Mouse (Mus musculus): ENCODE results near the gene Sgf29.
"Not testable (repeated sequence)": the region's sequence is repeated elsewhere in the genome, so short reads cannot be mapped to it uniquely, and the experiment has no call there.

Sgf29 gene

GRCm38 (mm10) chr7:126688156-126688555 lies 39.0 kb downstream of the Sgf29 start:
- in situ Hi-C loops (cut with MboI), result not testable (repeated sequence)

- in situ Hi-C loops (cut with MboI), result no loop called here
Observed at GRCm38 (mm10) chr7:126689021-126689420, 39.9 kb downstream of the Sgf29 start.

GRCm38 (mm10) chr7:126690737-126691136 lies 41.6 kb downstream of the Sgf29 start:
- in situ Hi-C loops (cut with MboI), result loop anchor here (5.0 to 10.0 kb wide), 2 partner anchors 43 to 106 kb away; partner anchors contain the start of genes Apobr, Cln3 and Sgf29

- in situ Hi-C loops (cut with MboI), result loop anchor here (5.0 to 10.0 kb wide), 2 partner anchors 44 to 107 kb away; partner anchors contain the start of genes Apobr, Cln3 and Sgf29
Observed at GRCm38 (mm10) chr7:126691676-126692075, 42.6 kb downstream of the Sgf29 start.

GRCm38 (mm10) chr7:126692426-126692825 lies 43.3 kb downstream of the Sgf29 start:
- in situ Hi-C loops (cut with MboI), result loop anchor here (5.0 to 10.0 kb wide), 2 partner anchors 45 to 108 kb away; partner anchors contain the start of genes Apobr, Cln3 and Sgf29

- in situ Hi-C loops (cut with MboI), result loop anchor here (5.0 to 10.0 kb wide), 2 partner anchors 46 to 108 kb away; partner anchors contain the start of genes Apobr, Cln3 and Sgf29
Observed at GRCm38 (mm10) chr7:126693256-126693655, 44.1 kb downstream of the Sgf29 start.

GRCm38 (mm10) chr7:126693781-126694180 lies 44.7 kb downstream of the Sgf29 start:
- in situ Hi-C loops (cut with MboI), result loop anchor here (5.0 to 10.0 kb wide), 2 partner anchors 46 to 109 kb away; partner anchors contain the start of genes Apobr, Cln3 and Sgf29

GRCm38 (mm10) chr7:126694441-126695051 lies 45.4 kb downstream of the Sgf29 start:
- in situ Hi-C loops (cut with MboI), result loop anchor here (5.0 to 10.0 kb wide), 2 partner anchors 47 to 110 kb away; partner anchors contain the start of genes Apobr, Cln3 and Sgf29

GRCm38 (mm10) chr7:126695210-126695611 lies 46.1 kb downstream of the Sgf29 start, which contains the start of gene Bola2:
TSS of gene Bola2 (plus strand) at chr7:126695401.
- in situ Hi-C loops (cut with MboI), result loop anchor here (10.0 kb wide), 1 partner anchor 110 kb away; the partner anchor contains the start of genes Apobr and Cln3

GRCm38 (mm10) chr7:126695631-126696207 lies 46.6 kb downstream of the Sgf29 start, which contains the start of gene Slx1b:
TSS of gene Slx1b (minus strand) at chr7:126695784.
- in situ Hi-C loops (cut with MboI), result loop anchor here (10.0 kb wide), 1 partner anchor 111 kb away; the partner anchor contains the start of genes Apobr and Cln3

GRCm38 (mm10) chr7:126696303-126696702 lies 47.2 kb downstream of the Sgf29 start:
- in situ Hi-C loops (cut with MboI), result loop anchor here (10.0 kb wide), 1 partner anchor 112 kb away; the partner anchor contains the start of genes Apobr and Cln3

- in situ Hi-C loops (cut with MboI), result loop anchor here (10.0 kb wide), 1 partner anchor 112 kb away; the partner anchor contains the start of genes Apobr and Cln3
Observed at GRCm38 (mm10) chr7:126696886-126697285, 47.8 kb downstream of the Sgf29 start.

GRCm38 (mm10) chr7:126697838-126698237 lies 48.7 kb downstream of the Sgf29 start:
- in situ Hi-C loops (cut with MboI), result loop anchor here (10.0 kb wide), 1 partner anchor 113 kb away; the partner anchor contains the start of genes Apobr and Cln3

GRCm38 (mm10) chr7:126700063-126701015 lies 51.2 kb downstream of the Sgf29 start:
- in situ Hi-C loops (cut with MboI), result no loop called here

- in situ Hi-C loops (cut with MboI), result no loop called here
Observed at GRCm38 (mm10) chr7:126701070-126701469, 52.0 kb downstream of the Sgf29 start.

GRCm38 (mm10) chr7:126701559-126702357 lies 52.6 kb downstream of the Sgf29 start:
- in situ Hi-C loops (cut with MboI), result no loop called here

GRCm38 (mm10) chr7:126702358-126702757 lies 53.2 kb downstream of the Sgf29 start:
- in situ Hi-C loops (cut with MboI), result no loop called here

- in situ Hi-C loops (cut with MboI), result no loop called here
Observed at GRCm38 (mm10) chr7:126702861-126703756, 54.0 kb downstream of the Sgf29 start.

- in situ Hi-C loops (cut with MboI), result no loop called here
Observed at GRCm38 (mm10) chr7:126703757-126704077, 54.6 kb downstream of the Sgf29 start.

Data from mature B cell (primary cell).